Mouse (Mus musculus) embryonic facial prominence, embryonic 10.5 days (tissue): ENCODE results near the gene Rpf1. TPM values are rescaled to one million over a fixed set of nuclear protein-coding genes. Genes with fewer than 3 reads are reported as not detected.
A peak's percentile ranks its signal among the peaks of the same experiment; 100 is the strongest.

ENCODE experiments used
- DNase-seq: peaks from one replicate; pipeline ENCODE4 v3.0.0-alpha.2; 2017; ENCODE audit warnings: low spot score
- H3K27ac ChIP-seq: fragments of 300-500 bp; sonication (generic); replicated peaks from 2 replicates; pipeline ENCODE4 v1.5.1; 2016; ENCODE audit warnings: mild to moderate bottlenecking
- H3K27me3 ChIP-seq: fragments of 300-500 bp; sonication (generic); replicated peaks from 2 replicates; pipeline ENCODE4 v1.6.1; 2016; ENCODE audit warnings: low read depth, mild to moderate bottlenecking; ENCODE audit not compliant: poor library complexity, severe bottlenecking
- H3K36me3 ChIP-seq: fragments of 300-500 bp; sonication (generic); replicated peaks from 2 replicates; pipeline ENCODE4 v1.6.1; 2016; ENCODE audit warnings: mild to moderate bottlenecking, moderate library complexity
- H3K4me1 ChIP-seq: fragments of 300-500 bp; sonication (generic); 2 replicates; pipeline ENCODE4 v1.6.1; 2016
- H3K4me3 ChIP-seq: fragments of 300-500 bp; sonication (generic); 2 replicates; pipeline ENCODE4 v1.5.1; 2016; ENCODE audit warnings: mild to moderate bottlenecking, moderate library complexity
- H3K9me3 ChIP-seq: fragments of 300-500 bp; sonication (generic); 2 replicates; pipeline ENCODE4 v1.6.1; 2016; ENCODE audit warnings: mild to moderate bottlenecking
- WGBS: fragments of 180-500 bp; shearing (Covaris S2); methylation state at CpG from one replicate; pipeline ENCODE4 v1.1.7; 2016; 5-methylcytosine and 5-hydroxymethylcytosine counted together
- polyA plus RNA-seq: library from polyadenylated mRNA; unstranded; fragments of >200 nt; fragmentation: Nextera tagmentation; extraction: Ambion mirVana; gene quantifications from 2 replicates; pipeline ENCODE4 v1.2.1, GENCODE M21; 2016

Gene Rpf1
- polyA plus RNA-seq, 1 experiment from 2014 or later = 65.8 TPM

DNA sequence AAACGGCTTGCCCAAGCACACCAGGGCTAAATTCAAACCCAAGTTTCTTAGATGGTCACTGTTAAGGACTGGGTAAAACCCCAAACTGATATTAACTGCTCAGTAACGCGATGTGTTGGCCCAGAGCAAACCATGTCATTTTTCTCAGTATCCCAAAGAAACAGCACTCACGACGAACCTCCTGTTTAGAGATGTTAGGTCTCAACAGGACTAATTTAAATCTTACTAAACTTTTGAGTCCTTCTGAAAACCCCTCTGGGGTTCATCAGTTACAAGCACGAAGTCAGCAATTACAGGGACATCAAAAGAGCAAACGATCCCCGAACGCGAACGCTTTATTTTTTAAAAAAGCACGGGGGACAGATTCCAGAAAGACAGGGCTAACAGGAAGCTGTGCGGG, 22.2 kb downstream of the Rpf1 start:
- no peak for DNase-seq
- H3K4me1 ChIP-seq = peaks cover 20% of the 10 kb centered on the region
- H3K36me3 ChIP-seq = peaks cover 18% of the 10 kb centered on the region
- WGBS = 4% methylated on average over 13 of the region's 13 CpGs
- peak overlapping the region; percentile 98 for H3K27ac ChIP-seq
- H3K4me3 ChIP-seq = peak overlapping the region; percentile 90
- H3K27me3 ChIP-seq = no peaks in the 10 kb centered on the region
- no peaks in the 10 kb centered on the region for H3K9me3 ChIP-seq

- 70% methylated on average over 8 of the region's 8 CpGs for WGBS
- Histone ChIP-seq H3K27ac (no peak overlapping the region), H3K36me3 (no peaks in the 10 kb centered on the region), H3K4me3 (no peak overlapping the region), H3K27me3 (no peaks in the 10 kb centered on the region), H3K4me1 (peaks cover 3% of the 10 kb centered on the region; the same call in 1 of the 2 replicates), H3K9me3 (no peaks in the 10 kb centered on the region)
- DNase-seq = no peak
These were observed 26.3 kb downstream of the Rpf1 start for GRCm38 (mm10) chr3:146494941-146495340.

GRCm38 (mm10) chr3:146486464-146486863, 34.8 kb downstream of the Rpf1 start:
- no peak overlapping the region for H3K4me3 ChIP-seq
- H3K27me3 ChIP-seq = no peaks in the 10 kb centered on the region
- H3K36me3 ChIP-seq = no peaks in the 10 kb centered on the region
- H3K4me1 ChIP-seq = no peaks in the 10 kb centered on the region
- DNase-seq = no peak
- no peak overlapping the region for H3K27ac ChIP-seq
- WGBS = 78% methylated on average over 4 of the region's 4 CpGs
- H3K9me3 ChIP-seq = no peaks in the 10 kb centered on the region

- H3K9me3 ChIP-seq = no peaks in the 10 kb centered on the region
- H3K36me3 ChIP-seq = no peaks in the 10 kb centered on the region
- no peak overlapping the region for H3K4me3 ChIP-seq
- H3K4me1 ChIP-seq = no peaks in the 10 kb centered on the region
- no peak overlapping the region for H3K27ac ChIP-seq
- H3K27me3 ChIP-seq = no peaks in the 10 kb centered on the region
- 78% methylated on average over 2 of the region's 2 CpGs for WGBS
- DNase-seq = no peak
These were observed 39.2 kb downstream of the Rpf1 start for GRCm38 (mm10) chr3:146482044-146482443.

DNA sequence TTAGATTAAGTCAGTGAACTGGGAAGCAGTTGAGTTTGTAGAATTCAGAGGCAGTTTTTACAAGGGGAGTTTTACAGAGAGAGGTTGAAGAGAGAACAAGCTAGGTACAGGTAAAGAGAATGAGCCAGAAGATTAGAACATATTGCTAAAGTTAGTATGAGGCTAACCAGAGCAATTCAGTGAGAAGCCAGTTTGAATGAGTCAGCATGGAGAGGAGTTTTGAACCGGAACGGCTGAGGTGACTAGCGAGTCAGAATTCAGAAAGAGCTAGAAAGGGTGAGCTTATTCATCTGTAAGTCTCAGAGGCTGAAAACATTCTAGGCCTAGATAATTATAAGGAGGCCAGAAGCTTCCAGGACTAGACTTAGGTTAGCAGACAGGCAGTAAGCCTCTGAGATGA, 46.8 kb downstream of the Rpf1 start:
- Histone ChIP-seq H3K27ac (no peak overlapping the region), H3K4me1 (no peaks in the 10 kb centered on the region), H3K4me3 (no peak overlapping the region), H3K9me3 (no peaks in the 10 kb centered on the region), H3K27me3 (no peaks in the 10 kb centered on the region), H3K36me3 (no peaks in the 10 kb centered on the region)
- DNase-seq = no peak
- 93% methylated on average over 3 of the region's 3 CpGs for WGBS

GRCm38 (mm10) chr3:146473741-146474140, 47.5 kb downstream of the Rpf1 start:
- no peak overlapping the region for H3K27ac ChIP-seq
- no peak for DNase-seq

DNA sequence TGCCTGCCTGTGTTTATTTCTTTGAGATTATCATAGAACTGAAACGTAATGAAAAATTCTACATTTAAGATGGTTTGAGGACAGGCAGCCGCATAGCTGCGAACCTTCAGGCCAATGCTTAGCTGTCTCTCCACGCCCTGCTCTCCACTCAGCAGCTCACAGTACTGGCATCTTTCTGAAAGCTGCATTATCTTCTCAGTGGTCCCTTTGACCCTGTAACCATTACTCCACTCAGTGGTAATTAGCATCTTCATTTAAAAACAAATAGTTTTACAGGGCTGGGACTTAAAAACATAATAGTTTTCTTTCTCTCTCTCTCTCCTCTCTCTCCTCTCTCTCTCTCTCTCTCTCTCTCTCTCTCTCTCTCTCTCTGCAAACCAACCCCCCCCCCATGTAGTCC, 48.6 kb downstream of the Rpf1 start:
- Histone ChIP-seq H3K27ac (no peak overlapping the region), H3K4me1 (no peaks in the 10 kb centered on the region), H3K27me3 (no peaks in the 10 kb centered on the region), H3K9me3 (no peaks in the 10 kb centered on the region), H3K36me3 (no peaks in the 10 kb centered on the region), H3K4me3 (no peak overlapping the region)
- WGBS = 68% methylated on average over 4 of the region's 4 CpGs
- DNase-seq = no peak

More at GRCm38 (mm10) chr3:146473741-146474140, 47.5 kb downstream of the Rpf1 start:
- Histone ChIP-seq H3K9me3 (no peaks in the 10 kb centered on the region), H3K27me3 (no peaks in the 10 kb centered on the region), H3K4me3 (no peak overlapping the region), H3K36me3 (no peaks in the 10 kb centered on the region), H3K4me1 (no peaks in the 10 kb centered on the region)

DNA sequence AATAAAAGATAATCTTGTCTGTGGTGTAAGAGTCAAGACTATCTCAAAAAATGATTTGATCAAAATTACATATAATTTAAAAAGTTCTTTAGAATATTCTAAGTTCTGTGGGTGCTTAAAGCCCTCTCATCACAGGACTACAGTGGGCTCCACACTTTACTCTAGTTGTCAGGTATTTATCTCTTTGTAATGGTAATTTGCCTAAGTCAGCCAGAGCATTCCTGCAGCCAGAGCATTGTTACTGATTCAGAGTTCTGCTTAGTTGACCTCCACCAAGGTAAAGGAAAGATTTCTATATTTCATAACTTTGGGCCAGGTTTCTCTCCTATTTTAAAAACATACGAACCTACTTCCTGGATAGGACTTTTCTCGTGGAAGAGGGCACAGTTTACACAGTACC, 52.0 kb downstream of the Rpf1 start:
- Histone ChIP-seq H3K36me3 (no peaks in the 10 kb centered on the region), H3K4me1 (no peaks in the 10 kb centered on the region), H3K4me3 (no peak overlapping the region), H3K9me3 (no peaks in the 10 kb centered on the region), H3K27ac (no peak overlapping the region), H3K27me3 (no peaks in the 10 kb centered on the region)
- no peak for DNase-seq
- 87% methylated on average over 2 of the region's 2 CpGs for WGBS

DNA sequence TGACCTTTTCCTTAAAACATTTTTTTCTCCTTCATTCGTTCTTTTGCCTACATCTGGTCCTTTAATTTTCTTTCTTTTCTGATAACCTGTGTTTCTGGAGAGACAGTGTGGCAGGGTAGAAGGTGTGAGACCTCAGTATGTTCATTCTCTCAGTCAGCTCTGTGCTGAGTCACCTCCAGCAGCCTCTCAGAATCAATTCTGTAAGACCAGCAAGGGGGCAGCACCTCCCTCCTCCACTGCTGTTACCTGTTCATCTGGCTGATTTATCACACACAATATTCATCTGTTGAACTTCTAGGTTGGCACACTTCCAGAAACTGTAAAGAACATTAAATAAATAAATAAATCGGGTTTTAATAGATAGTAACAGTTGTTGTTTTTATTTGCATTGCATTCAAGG, 58.3 kb downstream of the Rpf1 start:
- Histone ChIP-seq H3K27ac (no peak overlapping the region), H3K27me3 (no peaks in the 10 kb centered on the region), H3K36me3 (no peaks in the 10 kb centered on the region), H3K9me3 (no peaks in the 10 kb centered on the region), H3K4me3 (no peak overlapping the region), H3K4me1 (no peaks in the 10 kb centered on the region)
- no peak for DNase-seq
- WGBS = 61% methylated on average over 2 of the region's 2 CpGs

Other genes starting within 250 kb of the Rpf1 start
- 28.0 and 30.5 TPM in 2 replicates for gene Ssx2ip, start 116.8 kb downstream of the Rpf1 start, polyA plus RNA-seq
- 4.4 and 5.2 TPM in 2 replicates for gene Ctbs, start 71.6 kb downstream of the Rpf1 start, polyA plus RNA-seq
- gene Spata1, start 21.7 kb downstream of the Rpf1 start, polyA plus RNA-seq = 6.0 and 7.4 TPM in 2 replicates
- 1,248 and 1,288 TPM in 2 replicates for gene Gng5, start 21.6 kb downstream of the Rpf1 start, polyA plus RNA-seq
- gene Uox, start 49.0 kb upstream of the Rpf1 start, polyA plus RNA-seq = not detected in 2 replicates
- gene Dnase2b, start 94.2 kb upstream of the Rpf1 start, polyA plus RNA-seq = not detected in 2 replicates
- not detected in 2 replicates for gene 4930503B20Rik, start 129.9 kb upstream of the Rpf1 start, polyA plus RNA-seq
- gene Samd13, start 164.2 kb upstream of the Rpf1 start, polyA plus RNA-seq = 0.55 and 0.92 TPM in 2 replicates